Mouse (Mus musculus) olfactory bulb, adult 2 months (tissue): ENCODE data around the gene Dlg2. TPM values are rescaled to one million over a fixed set of nuclear protein-coding genes. Genes with fewer than 3 reads are reported as not detected.

Experiments used
- H3K27ac ChIP-seq: fragments of 200-500 bp; 2 replicates; pipeline ENCODE4 v1.5.1; 2012; ENCODE audit warnings: low read depth, low read length; ENCODE audit not compliant: insufficient read depth
- H3K4me1 ChIP-seq: fragments of 200-500 bp; 2 replicates; pipeline ENCODE4 v1.6.1; 2012; ENCODE audit warnings: low read length; ENCODE audit not compliant: control insufficient read depth, insufficient read depth
- H3K4me3 ChIP-seq: fragments of 200-500 bp; 2 replicates; pipeline ENCODE4 v1.5.1; 2012; ENCODE audit warnings: mild to moderate bottlenecking, low read depth, low read length, moderate library complexity; ENCODE audit not compliant: insufficient read depth
- CTCF ChIP-seq: fragments of 200-500 bp; IDR thresholded peaks from 2 replicates; pipeline ENCODE4 v1.5.1; 2012; ENCODE audit warnings: low read depth, mild to moderate bottlenecking, low read length, moderate library complexity; ENCODE audit not compliant: insufficient read depth
- POLR2A ChIP-seq: fragments of 200-500 bp; IDR thresholded peaks from 2 replicates; pipeline ENCODE4 v1.6.1; 2012; ENCODE audit warnings: mild to moderate bottlenecking, low read depth, low read length, moderate library complexity; ENCODE audit not compliant: insufficient read depth
- WGBS: fragments of 180-500 bp; shearing (Covaris S2); methylation state at CpG from one replicate; pipeline ENCODE4 v1.1.7; 2018; 5-methylcytosine and 5-hydroxymethylcytosine counted together
- polyA plus RNA-seq: library from polyadenylated mRNA; stranded (reverse); fragments of >200 nt; gene quantifications from 2 replicates; pipeline ENCODE4 v1.2.4, GENCODE M21; 2012; ENCODE audit warnings: low replicate concordance; ENCODE audit not compliant: missing spikeins, insufficient read depth, insufficient read length

The Dlg2 gene
- polyA plus RNA-seq, 1 experiment = not detected

DNA sequence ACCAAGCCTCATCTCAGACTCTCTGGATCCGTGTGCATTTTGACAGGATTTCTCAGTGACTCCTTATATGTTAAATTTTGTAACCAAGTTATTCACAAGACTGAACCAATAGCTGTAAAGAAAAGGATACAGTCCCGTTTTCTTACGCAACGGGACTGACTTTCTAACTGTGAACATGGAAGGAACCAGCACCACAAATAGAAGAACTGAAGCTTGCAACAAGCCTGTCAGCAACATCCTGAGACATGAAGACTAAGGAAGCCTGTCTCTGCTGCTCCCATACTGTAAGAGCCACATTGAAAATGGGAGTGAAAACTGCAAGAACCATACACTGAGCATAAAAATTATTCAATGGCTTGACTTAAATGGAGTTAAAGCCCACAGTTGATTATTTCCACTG, 1981.8 kb downstream of the Dlg2 start:
- Histone ChIP-seq H3K27ac (no peak overlapping the region), H3K4me1 (no peaks in the 10 kb centered on the region), H3K4me3 (no peak overlapping the region)
- 93% methylated on average over 4 of the region's 4 CpGs for WGBS
- TF ChIP-seq CTCF = no peak

GRCm38 (mm10) chr7:92460578-92460977, 1984.1 kb downstream of the Dlg2 start:
- Histone ChIP-seq H3K27ac (no peak overlapping the region), H3K4me1 (no peaks in the 10 kb centered on the region), H3K4me3 (no peak overlapping the region)
- TF ChIP-seq POLR2A = no peak
- no peak for TF ChIP-seq CTCF

GRCm38 (mm10) chr7:92461256-92461655, 1984.8 kb downstream of the Dlg2 start:
- no peak overlapping the region for H3K27ac ChIP-seq
- no peak for TF ChIP-seq POLR2A
- no peak for TF ChIP-seq CTCF
- no peak overlapping the region for H3K4me3 ChIP-seq
- H3K4me1 ChIP-seq = no peaks in the 10 kb centered on the region
- 88% methylated on average over 3 of the region's 3 CpGs for WGBS

GRCm38 (mm10) chr7:92463080-92463877, 1986.8 kb downstream of the Dlg2 start:
- TF ChIP-seq CTCF = no peak
- no peak for TF ChIP-seq POLR2A
- WGBS = 84% methylated on average over 2 of the region's 2 CpGs
- Histone ChIP-seq H3K4me1 (no peaks in the 10 kb centered on the region), H3K4me3 (no peak overlapping the region), H3K27ac (no peak overlapping the region)

DNA sequence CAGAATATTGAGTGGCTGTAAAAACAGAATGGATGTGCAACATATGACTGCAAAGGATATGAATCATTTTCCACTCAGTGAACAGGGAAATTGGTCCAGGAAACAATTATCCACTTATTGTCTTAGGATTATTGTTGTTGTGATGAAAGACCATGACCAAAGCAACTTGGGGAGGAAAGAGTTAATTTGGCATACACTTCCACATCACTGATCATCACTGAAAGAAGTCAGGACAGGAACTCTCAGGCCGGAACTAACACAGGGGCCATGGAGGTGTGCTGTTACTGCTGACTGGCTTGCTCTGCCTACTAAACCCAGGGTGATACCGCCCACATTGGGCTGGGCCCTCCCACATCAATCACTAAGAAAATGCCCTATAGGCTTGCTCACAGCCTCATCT, 1987.8 kb downstream of the Dlg2 start:
- WGBS = 68% methylated on average over 2 of the region's 2 CpGs
- H3K4me1 ChIP-seq = no peaks in the 10 kb centered on the region
- no peak overlapping the region for H3K4me3 ChIP-seq
- no peak overlapping the region for H3K27ac ChIP-seq
- TF ChIP-seq POLR2A (no peak), CTCF (no peak)

GRCm38 (mm10) chr7:92479143-92479542, 2002.7 kb downstream of the Dlg2 start:
- Histone ChIP-seq H3K4me1 (no peaks in the 10 kb centered on the region), H3K27ac (no peak overlapping the region), H3K4me3 (no peak overlapping the region)
- TF ChIP-seq CTCF (no peak), POLR2A (no peak)
- 90% methylated on average over 1 of the region's 1 CpGs for WGBS

- H3K27ac ChIP-seq = no peak overlapping the region
- WGBS = 92% methylated on average over 2 of the region's 2 CpGs
- TF ChIP-seq POLR2A = no peak
- no peak for TF ChIP-seq CTCF
- H3K4me1 ChIP-seq = no peaks in the 10 kb centered on the region
- H3K4me3 ChIP-seq = no peak overlapping the region
Measured at GRCm38 (mm10) chr7:92479748-92480147, 2003.3 kb downstream of the Dlg2 start.

- 97% methylated on average over 3 of the region's 3 CpGs for WGBS
- H3K4me3 ChIP-seq = no peak overlapping the region
- H3K27ac ChIP-seq = no peak overlapping the region
- no peak for TF ChIP-seq CTCF
- TF ChIP-seq POLR2A = no peak
- no peaks in the 10 kb centered on the region for H3K4me1 ChIP-seq
Measured at GRCm38 (mm10) chr7:92483346-92483745, 2006.9 kb downstream of the Dlg2 start.

DNA sequence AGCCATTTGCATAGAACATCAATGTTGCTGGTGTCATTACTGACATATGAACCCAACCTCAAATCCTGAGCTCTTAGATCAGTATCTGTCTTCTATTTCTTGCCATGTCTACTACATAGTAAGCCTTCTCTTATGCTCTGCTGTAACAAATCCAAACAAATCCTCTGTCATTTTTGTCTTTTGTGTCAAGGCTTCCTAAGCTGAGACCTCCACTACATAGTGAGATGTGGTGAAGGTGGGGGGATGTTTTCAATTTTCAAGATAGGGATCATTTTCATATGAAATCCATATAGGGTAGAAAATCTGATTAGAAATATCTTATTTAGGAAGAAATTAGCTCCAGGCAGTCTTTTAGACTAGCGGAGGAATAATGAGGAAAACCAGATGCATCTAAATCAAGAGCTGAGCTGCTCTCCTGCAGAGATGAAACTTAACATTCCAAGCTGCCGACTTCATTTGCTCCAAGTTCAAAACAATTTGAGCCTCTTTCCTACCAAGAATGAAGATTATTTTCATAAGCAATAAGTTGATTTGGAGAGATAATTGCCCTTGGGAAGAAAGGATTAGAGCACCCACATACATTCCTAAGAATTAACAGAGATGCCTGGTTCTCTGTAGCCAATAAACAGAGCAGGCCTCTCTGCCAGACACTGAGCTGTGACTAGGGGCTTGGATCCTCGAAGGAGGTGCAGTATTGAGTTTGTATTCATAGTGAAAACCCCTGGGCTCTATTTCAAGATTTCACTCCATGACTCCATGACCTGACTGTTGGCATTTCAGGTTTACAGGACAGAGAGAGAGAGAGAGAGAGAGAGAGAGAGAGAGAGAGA, 2009.6 kb downstream of the Dlg2 start:
- WGBS = 52% methylated on average over 3 of the region's 3 CpGs
- no peak for TF ChIP-seq CTCF
- H3K4me1 ChIP-seq = no peaks in the 10 kb centered on the region
- H3K27ac ChIP-seq = no peak overlapping the region
- H3K4me3 ChIP-seq = no peak overlapping the region
